Comparison of ENCODE assay signal across 30 mouse cellular contexts in genomic region chr17:87583575-87583974, GRCm38 (mm10). TPM values are rescaled to one million over a fixed set of nuclear protein-coding genes. Genes with fewer than 3 reads are reported as not detected.
DNase-seq lines count a peak whose midpoint lies in the region; ATAC-seq and TF ChIP-seq lines count a peak whose summit lies in the region.
"Had no signal": no experiment of that assay in that cellular context is flagged by ENCODE, and none has a peak within 500 bp of the region (broad histone marks: within the 10 kb centered on the region; RNA-seq: fewer than 3 reads in every experiment).

No protein-coding gene starts in this region.

- H3K9ac ChIP-seq in forebrain, postnatal 0 days = no peak overlapping the region
- H3K9ac ChIP-seq in forebrain, embryonic 11.5 days (ENCODE audit: low read length) = no peak overlapping the region
- H3K9ac ChIP-seq in ES-Bruce4 (ENCODE audit: low read depth, poor library complexity, severe bottlenecking) = no peak overlapping the region
- H3K9ac ChIP-seq in midbrain, embryonic 11.5 days (ENCODE audit: low read length) = no peak overlapping the region
- H3K9ac ChIP-seq: embryonic facial prominence, embryonic 12.5 days; embryonic facial prominence, embryonic 15.5 days; forebrain, embryonic 12.5 days; forebrain, embryonic 15.5 days; hindbrain, embryonic 13.5 days had no signal

- H3K27ac ChIP-seq in forebrain, postnatal 0 days (ENCODE audit: low read depth, low read length) = no peak overlapping the region
- H3K27ac ChIP-seq in forebrain, embryonic 11.5 days (ENCODE audit: low read depth, low read length) = no peak overlapping the region
- H3K27ac ChIP-seq in layer of hippocampus, adult 2 months = no peak overlapping the region
- H3K27ac ChIP-seq in ES-Bruce4 (ENCODE audit: insufficient read depth, low read length) = peak overlapping the region; percentile 9; the same call in 1 of the 2 replicates
- H3K27ac ChIP-seq in midbrain, embryonic 11.5 days (ENCODE audit: low read depth, low read length) = no peak overlapping the region
- H3K27ac ChIP-seq: embryonic facial prominence, embryonic 12.5 days; embryonic facial prominence, embryonic 15.5 days; forebrain, embryonic 12.5 days; forebrain, embryonic 15.5 days; heart, adult 2 months; hindbrain, embryonic 13.5 days had no signal

- H3K27me3 ChIP-seq in forebrain, postnatal 0 days (ENCODE audit: insufficient read depth, low read length) = no peaks in the 10 kb centered on the region
- no peaks in the 10 kb centered on the region for H3K27me3 ChIP-seq in forebrain, embryonic 11.5 days (ENCODE audit: control insufficient read depth, insufficient read depth, low read length)
- no peaks in the 10 kb centered on the region for H3K27me3 ChIP-seq in ES-Bruce4 (ENCODE audit: control insufficient read depth, insufficient read depth, low read length, poor library complexity, severe bottlenecking)
- H3K27me3 ChIP-seq in midbrain, embryonic 11.5 days (ENCODE audit: control insufficient read depth, insufficient read depth, low read length) = no peaks in the 10 kb centered on the region
- H3K27me3 ChIP-seq: embryonic facial prominence, embryonic 12.5 days; embryonic facial prominence, embryonic 15.5 days; forebrain, embryonic 12.5 days; forebrain, embryonic 15.5 days; hindbrain, embryonic 13.5 days had no signal

- H3K9me3 ChIP-seq in forebrain, postnatal 0 days (ENCODE audit: low read length) = 0 out of 2 replicates have a peak, but pooled peaks cover 3% of the 10 kb centered on the region
- no peaks in the 10 kb centered on the region for H3K9me3 ChIP-seq in forebrain, embryonic 11.5 days (ENCODE audit: control insufficient read depth, low read length)
- H3K9me3 ChIP-seq in ES-Bruce4 (replicated peaks; ENCODE audit: control insufficient read depth, insufficient read depth, low read length, poor library complexity, severe bottlenecking) = peaks cover 13% of the 10 kb centered on the region
- H3K9me3 ChIP-seq in midbrain, embryonic 11.5 days (ENCODE audit: control insufficient read depth, low read length) = peaks cover 3% of the 10 kb centered on the region; the same call in 1 of the 2 replicates
- H3K9me3 ChIP-seq: forebrain, embryonic 12.5 days had no signal

- H3K4me2 ChIP-seq in forebrain, postnatal 0 days (ENCODE audit: low read depth) = no peak overlapping the region
- no peak overlapping the region for H3K4me2 ChIP-seq in forebrain, embryonic 11.5 days (ENCODE audit: low read depth, low read length, severe bottlenecking)
- H3K4me2 ChIP-seq in midbrain, embryonic 11.5 days = no peak overlapping the region
- H3K4me2 ChIP-seq: embryonic facial prominence, embryonic 12.5 days; embryonic facial prominence, embryonic 15.5 days; forebrain, embryonic 12.5 days; forebrain, embryonic 15.5 days; heart, embryonic 11.5 days; hindbrain, embryonic 13.5 days had no signal

- TF ChIP-seq CTCF in forebrain, postnatal 0 days (IDR thresholded peaks at IDR 0.05; ENCODE audit: low read depth) = peak; percentile 15; the same call in 1 of the 2 replicates
- peak; percentile 21 for TF ChIP-seq CTCF in layer of hippocampus, adult 2 months (conservative IDR thresholded peaks at IDR 0.05)
- TF ChIP-seq CTCF in ES-Bruce4 (IDR thresholded peaks at IDR 0.05; ENCODE audit: low read depth, low read length) = no peak
- peak; percentile 8; the same call in 1 of the 2 replicates for TF ChIP-seq CTCF in brain, embryonic 14.5 days (IDR thresholded peaks at IDR 0.05; ENCODE audit: borderline replicate concordance, extremely low read depth, insufficient read depth, insufficient read length)

- no peak for TF ChIP-seq POLR2A in ES-Bruce4 (IDR thresholded peaks at IDR 0.05; ENCODE audit: insufficient read depth, low read length)
- TF ChIP-seq POLR2A in brain, embryonic 14.5 days (IDR thresholded peaks at IDR 0.05; ENCODE audit: borderline replicate concordance, extremely low read depth, insufficient read depth, insufficient read length, poor library complexity, severe bottlenecking) = no peak

- no peaks in the 10 kb centered on the region for H3K4me1 ChIP-seq in forebrain, postnatal 0 days (ENCODE audit: insufficient read depth)
- no peaks in the 10 kb centered on the region for H3K4me1 ChIP-seq in forebrain, embryonic 11.5 days (replicated peaks; ENCODE audit: control insufficient read depth, insufficient read depth, low read length)
- peaks cover 3% of the 10 kb centered on the region for H3K4me1 ChIP-seq in ES-Bruce4 (ENCODE audit: control insufficient read depth, insufficient read depth, low read length)
- no peaks in the 10 kb centered on the region for H3K4me1 ChIP-seq in midbrain, embryonic 11.5 days (ENCODE audit: control insufficient read depth, insufficient read depth, low read length)
- H3K4me1 ChIP-seq: embryonic facial prominence, embryonic 12.5 days; embryonic facial prominence, embryonic 15.5 days; forebrain, embryonic 12.5 days; forebrain, embryonic 15.5 days; hindbrain, embryonic 13.5 days had no signal

- TF ChIP-seq EP300 in ES-Bruce4 (IDR thresholded peaks at IDR 0.05; ENCODE audit: insufficient read depth, low read depth, low read length) = 0 out of 2 replicates have a peak, but pooled peaks have one; percentile 54

- no peak overlapping the region for H3K4me3 ChIP-seq in forebrain, postnatal 0 days (ENCODE audit: low read depth, low read length)
- H3K4me3 ChIP-seq in forebrain, embryonic 11.5 days (ENCODE audit: low read depth, low read length) = no peak overlapping the region
- no peak overlapping the region for H3K4me3 ChIP-seq in layer of hippocampus, adult 2 months
- H3K4me3 ChIP-seq in ES-Bruce4 (ENCODE audit: low read depth, low read length) = no peak overlapping the region
- H3K4me3 ChIP-seq in midbrain, embryonic 11.5 days (ENCODE audit: low read depth, low read length) = no peak overlapping the region
- H3K4me3 ChIP-seq: embryonic facial prominence, embryonic 12.5 days; embryonic facial prominence, embryonic 15.5 days; forebrain, embryonic 12.5 days; forebrain, embryonic 15.5 days; heart, adult 2 months; hindbrain, embryonic 13.5 days had no signal

- no peak for DNase-seq in forebrain, postnatal 0 days
- DNase-seq in forebrain, embryonic 11.5 days (ENCODE audit: low spot score) = no peak
- no peak for DNase-seq in layer of hippocampus, adult 2 months (ENCODE audit: low spot score in 2 of 2)
- DNase-seq in layer of hippocampus, adult 18-20 months (ENCODE audit: low spot score in 2 of 2) = no peak
- DNase-seq in brain, embryonic 14.5 days (ENCODE audit: low read depth) = no peak
- DNase-seq in midbrain, embryonic 11.5 days (ENCODE audit: low spot score, missing footprints) = no peak
- no peak for DNase-seq in adrenal gland, postnatal 4 days (ENCODE audit: low spot score in 2 of 2)
- DNase-seq: adrenal gland, adult 8-10 months; adrenal gland, postnatal 25 days; cerebellum, adult 11 months; cerebellum, adult 2 months; cerebellum, adult 9-11 months; cerebellum, postnatal 25 days; gastrocnemius, postnatal 10 days; gastrocnemius, postnatal 36 days; heart, adult 2 months had no signal

- WGBS in forebrain, postnatal 0 days = 59% methylated on average over 6 of the region's 6 CpGs
- 55% methylated on average over 6 of the region's 6 CpGs for WGBS in forebrain, embryonic 11.5 days
- 67% methylated on average over 6 of the region's 6 CpGs for WGBS in midbrain, embryonic 11.5 days

- H3K36me3 ChIP-seq in forebrain, postnatal 0 days (ENCODE audit: insufficient read depth) = no peaks in the 10 kb centered on the region
- H3K36me3 ChIP-seq in forebrain, embryonic 11.5 days (ENCODE audit: control insufficient read depth, insufficient read depth, low read length) = no peaks in the 10 kb centered on the region
- no peaks in the 10 kb centered on the region for H3K36me3 ChIP-seq in ES-Bruce4 (ENCODE audit: control insufficient read depth, insufficient read depth, low read length, poor library complexity, severe bottlenecking)
- H3K36me3 ChIP-seq in midbrain, embryonic 11.5 days (ENCODE audit: control insufficient read depth, insufficient read depth, low read length) = no peaks in the 10 kb centered on the region
- H3K36me3 ChIP-seq: embryonic facial prominence, embryonic 12.5 days; embryonic facial prominence, embryonic 15.5 days; forebrain, embryonic 12.5 days; forebrain, embryonic 15.5 days; hindbrain, embryonic 13.5 days had no signal

- no peak for ATAC-seq in forebrain, postnatal 0 days
- no peak for ATAC-seq in forebrain, embryonic 11.5 days (replicated peaks; ENCODE audit: low FRiP score)
- ATAC-seq in midbrain, embryonic 11.5 days (ENCODE audit: low FRiP score) = no peak
- ATAC-seq: activated CD4-positive, CD25-positive, alpha-beta regulatory T cell, adult 4 months; forebrain, embryonic 15.5 days; hindbrain, embryonic 16.5 days; inflammation-experienced regulatory T-cells, adult 6 months had no signal

RNA-seq across cellular contexts. Expression of gene Epcam, which starts 52.2 kb away (rescaled TPM):
- total RNA-seq in forebrain, postnatal 0 days (2014; rRNA removed) = 0.69 and 1.6 TPM in 2 replicates
- 1.6 and 1.9 TPM in 2 replicates for polyA plus RNA-seq in forebrain, postnatal 0 days (2015; fragmentation: Nextera tagmentation; extraction: Ambion mirVana)
- polyA plus RNA-seq in forebrain, embryonic 11.5 days (2014; fragmentation: Nextera tagmentation; extraction: Ambion mirVana) = 18.6 and 20.4 TPM in 2 replicates
- total RNA-seq in layer of hippocampus, adult 2 months (2021) = under 1 TPM; 0.27 to 0.46 TPM
- under 1 TPM in 1 of 2 experiments, not detected in 1; 0.17 TPM for total RNA-seq in layer of hippocampus, adult 18-20 months (2021)
- 337 and 346 TPM in 2 replicates for polyA plus RNA-seq in ES-Bruce4 (2011; ENCODE audit: insufficient read depth, insufficient read length, low read depth, missing spikeins)
- 4.0 and 4.3 TPM in 2 replicates for polyA plus RNA-seq in brain, embryonic 14.5 days (2012; rRNA removed)
- 7.1 and 9.0 TPM in 2 replicates for polyA plus RNA-seq in midbrain, embryonic 11.5 days (2014; fragmentation: Nextera tagmentation; extraction: Ambion mirVana)
- 10 to 100 TPM in 1 of 2 experiments, under 1 TPM in 1; 0.79 to 22.1 TPM for total RNA-seq in adrenal gland, postnatal 4 days (2021)
- total RNA-seq: adrenal gland, postnatal 25 days; common myeloid progenitor, adult 5-6 weeks; gastrocnemius, adult 18-20 months; gastrocnemius, postnatal 10 days; gastrocnemius, postnatal 36 days; heart, adult 2 months; heart, postnatal 25 days; MEL had no signal

Comparison
In these comparisons a context has a peak if more than half of its experiments do, and no peak if none do; other contexts are left out.
1. RNA of gene Epcam, which starts 52.2 kb away (polyA plus RNA-seq): 337 to 346 TPM in ES-Bruce4; 18.6 to 20.4 TPM in forebrain, embryonic 11.5 days, 7.1 to 9.0 TPM in midbrain, embryonic 11.5 days, 4.0 to 4.3 TPM in brain, embryonic 14.5 days and 1.6 to 1.9 TPM in forebrain, postnatal 0 days; every median in the first group is over 10 times any median in the second.